Mouse (Mus musculus) CD4-positive, CD25-positive, alpha-beta regulatory T cell, adult 2 months (primary cell): ENCODE results near the gene Spata7.

ENCODE experiments used
- DNase-seq: peaks from one replicate; pipeline ENCODE4 v3.0.0-alpha.2; 2012; ENCODE audit warnings: low read depth, low spot score

Gene Spata7

GRCm38 (mm10) chr12:98673879-98674278, 45.9 kb downstream of the Spata7 start:
- no peak for DNase-seq

- peak; percentile 81 for DNase-seq
Measured at GRCm38 (mm10) chr12:98674627-98675143, 46.7 kb downstream of the Spata7 start.

- DNase-seq, result no peak
Measured at GRCm38 (mm10) chr12:98676861-98677260, 48.9 kb downstream of the Spata7 start.

GRCm38 (mm10) chr12:98677336-98677735, 49.4 kb downstream of the Spata7 start:
- peak; percentile 45 for DNase-seq

- DNase-seq, result no peak
Measured at GRCm38 (mm10) chr12:98679906-98680305, 51.9 kb downstream of the Spata7 start.

GRCm38 (mm10) chr12:98682196-98682595, 54.2 kb downstream of the Spata7 start:
- DNase-seq, result no peak

GRCm38 (mm10) chr12:98683171-98683570, 55.2 kb downstream of the Spata7 start:
- DNase-seq, result no peak

GRCm38 (mm10) chr12:98683574-98683973, 55.6 kb downstream of the Spata7 start:
- no peak for DNase-seq

GRCm38 (mm10) chr12:98690230-98690629, 62.3 kb downstream of the Spata7 start:
- DNase-seq, result no peak

GRCm38 (mm10) chr12:98697202-98697601, 69.2 kb downstream of the Spata7 start:
- no peak for DNase-seq

GRCm38 (mm10) chr12:98701564-98701963, 73.6 kb downstream of the Spata7 start:
- no peak for DNase-seq

GRCm38 (mm10) chr12:98703554-98703953, 75.6 kb downstream of the Spata7 start:
- DNase-seq, result no peak

GRCm38 (mm10) chr12:98703961-98704360, 76.0 kb downstream of the Spata7 start:
- DNase-seq, result no peak

GRCm38 (mm10) chr12:98712819-98713218, 84.9 kb downstream of the Spata7 start:
- DNase-seq, result no peak

- DNase-seq, result no peak
Measured at GRCm38 (mm10) chr12:98713621-98714103, 85.7 kb downstream of the Spata7 start.

GRCm38 (mm10) chr12:98714757-98715156, 86.8 kb downstream of the Spata7 start:
- no peak for DNase-seq

GRCm38 (mm10) chr12:98716142-98716541, 88.2 kb downstream of the Spata7 start:
- no peak for DNase-seq
